Mouse (Mus musculus): ENCODE data around the gene Agap2.
A peak's percentile ranks its signal among the peaks of the same experiment; 100 is the strongest.

The Agap2 gene

GRCm38 (mm10) chr10:127075080-127075479, at the start of gene Agap2:
Gene Agap2, plus strand, starts transcription at chr10:127075284.
- DNase-seq = no peak

GRCm38 (mm10) chr10:127030336-127031296, 44.5 kb upstream of the Agap2 start, which contains the start of gene Tsfm:
Gene Tsfm, minus strand, starts transcription at chr10:127030840.
- peak; percentile 94 to 96 for DNase-seq

GRCm38 (mm10) chr10:127033301-127033741, 41.8 kb upstream of the Agap2 start:
- no peak for DNase-seq

GRCm38 (mm10) chr10:127036273-127036672, 38.8 kb upstream of the Agap2 start:
- no peak for DNase-seq

DNA sequence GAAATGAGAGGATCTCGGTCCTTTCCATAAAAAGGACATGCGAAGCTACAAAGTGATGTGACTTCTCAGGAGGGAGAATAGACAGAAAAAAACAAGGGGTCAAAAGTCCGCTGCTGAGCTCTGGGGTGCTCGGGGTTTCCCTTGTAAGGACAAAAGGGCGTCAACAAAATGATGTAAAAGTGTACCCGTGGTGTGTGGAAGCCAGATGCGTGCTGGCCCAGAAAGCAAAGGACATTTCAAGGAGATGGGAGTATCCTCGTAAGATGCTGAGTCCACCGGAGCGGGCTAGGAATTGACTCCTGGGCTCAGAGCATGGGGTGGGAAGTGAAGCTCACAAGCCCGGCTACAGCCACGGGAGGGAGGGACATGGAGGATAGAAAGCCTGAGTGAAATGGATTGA, 37.4 kb upstream of the Agap2 start:
- no peak for DNase-seq

GRCm38 (mm10) chr10:127040569-127041214, 34.4 kb upstream of the Agap2 start:
- peak in 1 of 2 experiments; percentile 24 for DNase-seq

DNA sequence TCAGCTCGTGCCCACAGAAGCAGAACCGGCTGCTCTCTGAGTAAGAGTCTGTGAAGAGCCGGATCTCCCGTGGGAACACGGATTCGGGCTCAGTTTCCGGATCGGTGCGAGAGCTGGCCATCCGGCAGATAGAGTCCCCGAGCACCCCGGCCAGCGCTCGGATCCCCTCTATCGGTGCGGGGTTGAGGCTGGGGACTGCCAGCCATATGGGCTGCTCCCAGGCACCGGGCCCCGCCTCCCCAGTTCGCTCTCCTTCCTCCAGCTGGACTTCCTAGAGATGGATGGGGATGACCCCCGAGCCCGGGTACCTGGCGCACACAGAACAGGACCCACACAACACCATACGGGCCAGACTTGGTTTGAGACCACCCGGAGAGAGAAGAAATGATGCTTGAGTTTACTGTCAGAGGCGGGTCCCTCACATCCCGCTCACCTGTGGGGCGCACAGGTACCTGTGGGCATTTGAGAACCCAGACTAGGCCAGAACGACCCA, 33.8 kb upstream of the Agap2 start, which contains the start of the genes Mettl1 and Eef1akmt3:
TSS of gene Mettl1 (plus strand) at position 141 of the 493 bp plus-strand sequence.
TSS of gene Eef1akmt3 (minus strand) at position 240 of the 493 bp plus-strand sequence.
- peak in 1 of 2 experiments; percentile 55 for DNase-seq

DNA sequence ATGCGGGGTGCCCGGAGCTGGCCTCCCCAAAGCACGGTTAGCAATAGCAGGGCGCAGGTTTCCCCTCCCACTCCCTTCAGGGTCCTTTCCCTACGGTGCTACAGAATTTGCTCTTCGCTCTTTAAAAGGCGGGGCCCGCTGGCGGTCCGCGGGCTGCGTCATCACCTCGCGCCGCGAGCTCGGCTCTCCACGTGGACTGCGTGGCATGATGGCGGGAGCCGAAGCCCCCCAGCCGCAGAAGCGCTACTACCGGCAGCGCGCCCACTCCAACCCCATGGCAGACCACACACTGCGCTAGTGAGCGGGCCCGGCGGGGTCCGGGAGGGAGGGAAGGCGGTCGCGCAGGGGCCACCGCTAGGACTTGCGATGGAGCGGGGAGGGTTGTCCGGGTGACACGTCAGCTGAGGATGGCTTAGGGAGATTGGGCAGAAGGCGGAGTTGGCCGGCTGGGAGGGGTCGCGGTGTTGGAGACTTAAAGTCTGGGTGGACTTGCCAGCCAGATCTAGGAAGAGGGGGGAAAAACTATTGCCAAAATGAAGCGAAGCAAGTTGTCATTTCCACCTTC, 33.2 kb upstream of the Agap2 start:
- peak; percentile 87 to 92 for DNase-seq

DNA sequence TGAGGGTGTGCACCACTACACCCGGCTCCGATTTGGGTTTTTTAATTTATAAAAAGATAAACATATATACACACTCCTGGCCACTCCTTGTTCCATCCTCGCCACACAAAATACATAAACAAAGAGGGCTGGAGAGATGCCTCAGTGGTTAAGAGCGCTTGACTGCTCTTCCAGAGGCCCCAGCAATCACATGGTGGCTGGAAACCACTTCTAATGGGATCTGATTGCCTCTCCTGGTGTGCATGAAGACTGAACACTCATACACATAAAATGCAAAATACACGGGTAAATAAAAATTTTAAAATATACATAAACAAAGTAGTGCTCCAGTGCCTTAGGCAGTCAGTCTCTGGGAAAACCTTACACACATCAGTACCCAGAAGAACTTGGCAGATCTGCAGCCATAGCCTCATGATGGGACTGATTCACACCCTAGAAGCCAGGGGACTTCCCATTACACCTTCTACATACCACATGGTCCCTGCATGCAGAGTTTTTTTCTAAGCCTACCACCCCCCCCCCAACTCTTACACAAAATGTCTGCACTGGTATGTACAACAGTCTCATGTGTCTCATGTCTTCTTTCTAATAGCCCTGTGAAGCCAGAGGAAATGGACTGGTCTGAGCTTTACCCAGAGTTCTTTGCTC, 32.5 kb upstream of the Agap2 start:
- no peak for DNase-seq

GRCm38 (mm10) chr10:127043187-127043586, 31.9 kb upstream of the Agap2 start:
- DNase-seq = no peak

DNA sequence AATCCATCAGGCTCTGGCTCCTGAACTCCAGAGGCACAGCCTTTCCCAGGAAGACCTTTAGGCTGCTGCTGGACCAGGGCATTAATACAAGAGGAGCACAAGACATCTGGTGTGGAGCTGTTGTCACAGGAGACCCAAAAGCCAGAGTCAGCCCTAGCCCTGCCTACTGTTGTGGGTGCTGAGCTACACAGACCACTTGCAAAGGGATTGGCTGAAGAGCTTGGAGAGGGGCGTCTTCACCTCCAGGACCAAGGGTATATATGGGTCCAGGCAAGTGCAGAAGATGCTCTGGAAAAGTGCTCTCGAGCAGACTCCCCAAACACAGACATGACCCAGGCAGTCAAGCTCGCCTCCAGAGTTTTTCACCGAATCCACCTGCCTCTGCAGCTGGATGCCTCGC, 27.1 kb upstream of the Agap2 start, which contains the start of gene Cyp27b1:
TSS of gene Cyp27b1 (plus strand) at position 297 of the 400 bp plus-strand sequence.
- DNase-seq = no peak

DNA sequence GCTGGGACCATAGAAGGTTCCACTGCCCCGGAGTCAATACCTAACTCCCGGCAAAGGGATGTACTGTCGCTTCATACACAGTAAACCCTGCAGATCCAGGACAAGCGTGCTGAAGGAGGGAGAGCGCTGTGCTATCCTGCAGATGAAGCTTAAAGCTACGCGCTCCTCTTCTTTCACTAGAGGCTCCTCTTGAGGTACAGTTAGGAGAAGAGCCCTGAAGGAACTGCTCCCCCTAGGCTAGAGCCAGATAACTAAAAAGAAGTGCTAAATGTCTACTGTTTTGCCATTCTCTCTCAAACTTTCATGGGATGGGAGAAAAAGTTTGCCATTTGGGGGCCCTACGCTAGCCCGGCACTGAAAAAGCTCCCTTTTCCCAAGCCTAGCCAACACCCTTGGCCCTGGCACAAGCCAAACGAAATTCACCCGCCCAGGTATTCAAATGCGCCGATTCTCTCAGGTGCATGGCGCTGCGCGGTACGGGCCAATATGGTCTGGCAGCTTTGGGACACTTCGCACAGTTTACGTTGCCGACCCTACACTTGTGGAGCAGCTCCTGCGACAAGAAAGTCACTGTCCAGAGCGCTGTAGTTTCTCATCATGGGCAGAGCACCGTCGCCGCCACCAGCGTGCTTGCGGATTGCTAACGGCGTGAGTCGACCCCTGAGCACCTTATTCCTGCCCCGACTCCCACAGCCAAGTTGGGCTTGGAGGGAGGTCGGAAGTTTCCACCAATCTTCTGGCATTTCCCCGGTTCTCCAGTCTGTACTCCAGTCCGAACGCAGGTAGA, 26.3 kb upstream of the Agap2 start:
- DNase-seq = no peak

DNA sequence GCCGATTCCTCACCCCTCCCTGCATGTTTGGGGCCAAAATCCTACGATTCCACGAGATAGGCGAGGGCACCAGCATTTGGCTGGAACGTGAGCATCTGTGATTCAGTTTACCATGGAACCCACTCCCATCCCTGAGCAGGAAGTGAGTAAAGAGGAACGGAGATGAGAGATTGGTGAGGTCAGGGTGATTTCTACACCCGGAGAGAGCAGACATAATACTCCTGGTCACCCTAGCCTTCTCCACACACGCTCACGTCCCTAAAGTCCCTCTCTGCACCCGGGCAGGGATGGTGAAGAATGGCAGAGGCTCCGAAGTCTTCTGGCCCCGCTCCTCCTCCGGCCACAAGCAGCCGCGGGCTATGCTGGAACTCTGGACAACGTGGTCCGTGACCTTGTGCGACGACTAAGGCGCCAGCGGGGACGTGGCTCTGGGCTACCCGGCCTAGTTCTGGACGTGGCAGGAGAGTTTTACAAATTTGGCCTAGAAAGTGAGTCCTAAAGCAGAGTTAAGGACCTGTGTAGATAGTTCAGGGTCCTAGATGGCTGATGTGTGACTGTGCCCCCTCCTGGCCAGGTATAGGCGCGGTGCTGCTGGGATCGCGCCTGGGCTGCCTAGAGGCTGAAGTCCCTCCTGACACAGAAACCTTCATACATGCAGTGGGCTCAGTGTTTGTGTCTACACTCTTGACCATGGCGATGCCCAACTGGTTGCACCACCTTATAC, 25.5 kb upstream of the Agap2 start:
- DNase-seq = no peak

DNA sequence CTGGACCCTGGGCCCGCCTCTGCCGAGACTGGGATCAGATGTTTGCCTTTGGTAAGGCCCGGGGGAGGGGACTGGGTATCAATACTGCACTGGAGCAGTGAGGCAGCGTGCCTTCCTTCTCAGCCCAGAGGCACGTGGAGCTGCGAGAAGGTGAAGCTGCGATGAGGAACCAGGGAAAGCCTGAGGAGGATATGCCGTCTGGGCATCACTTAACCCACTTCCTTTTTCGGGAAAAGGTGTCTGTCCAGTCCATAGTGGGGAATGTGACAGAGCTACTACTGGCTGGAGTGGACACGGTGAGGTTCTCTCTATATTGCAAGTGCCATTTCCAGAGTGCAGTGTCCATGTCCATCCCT, 25.0 kb upstream of the Agap2 start:
- no peak for DNase-seq

GRCm38 (mm10) chr10:127054646-127055045, 20.4 kb upstream of the Agap2 start:
- DNase-seq = no peak

GRCm38 (mm10) chr10:127055406-127055805, 19.7 kb upstream of the Agap2 start:
- DNase-seq = no peak

GRCm38 (mm10) chr10:127056490-127056889, 18.6 kb upstream of the Agap2 start:
- DNase-seq = no peak

DNA sequence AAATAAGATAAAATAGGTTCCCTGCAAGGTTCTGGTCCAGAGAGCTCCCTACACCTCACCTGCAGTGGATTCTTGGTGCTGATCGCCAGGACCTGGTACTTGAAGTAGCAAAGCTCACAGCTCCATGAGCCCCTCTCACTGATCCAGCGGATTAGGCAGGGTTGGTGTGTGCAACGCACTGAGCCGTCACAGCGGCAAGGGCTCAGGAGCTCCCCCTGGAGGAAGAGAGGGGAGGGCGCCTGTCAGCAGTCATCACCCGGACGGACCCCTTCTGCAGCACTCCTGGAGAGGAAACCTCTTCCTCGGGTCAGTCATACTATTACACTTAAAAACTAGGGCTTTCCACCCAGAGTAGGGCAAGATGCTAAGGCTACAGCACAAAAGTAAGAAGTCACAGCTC, 16.9 kb upstream of the Agap2 start:
- peak; percentile 76 to 81 for DNase-seq

DNA sequence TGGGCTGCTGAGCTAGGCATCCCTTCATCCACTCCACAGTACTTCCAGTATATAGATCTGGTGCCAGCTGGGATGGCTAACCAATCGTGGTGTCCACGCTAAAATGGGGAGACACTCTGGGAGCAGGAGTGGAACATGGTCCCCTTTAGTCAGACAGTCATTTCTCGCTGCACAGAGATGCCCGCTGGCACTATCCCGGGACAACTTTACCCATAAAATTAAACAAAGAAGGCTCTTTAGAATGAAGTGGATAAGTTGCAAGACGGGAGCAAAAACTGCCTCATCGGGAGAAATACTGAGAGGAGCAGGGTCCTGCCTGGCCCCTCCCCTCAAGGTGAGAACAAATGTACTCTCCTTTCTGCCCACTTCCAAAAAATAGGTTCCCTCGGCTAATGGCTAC, 16.4 kb upstream of the Agap2 start:
- DNase-seq = peak in 1 of 2 experiments; percentile 16

GRCm38 (mm10) chr10:127059174-127059967, 15.7 kb upstream of the Agap2 start:
- DNase-seq = peak; percentile 16 to 40

Measured in cerebellum, postnatal 36 days (tissue).